Mouse (Mus musculus): ENCODE measurements at regions not wholly inside any gene's neighbourhood (a gene's known extent, or its start where the extent isn't known, plus 50 kb on each side); places are given as distances from the start of the nearest gene placed in this dataset.
"Not testable (repeated sequence)": the region's sequence is repeated elsewhere in the genome, so short reads cannot be mapped to it uniquely, and the experiment has no call there.

GRCm38 (mm10) chr2:149283274-149283673, 121.6 kb upstream of the Cst10 start:
- peak; percentile 77 for ATAC-seq (replicated peaks; ENCODE audit: poor library complexity)

GRCm38 (mm10) chr2:149284199-149284598, 120.7 kb upstream of the Cst10 start:
- ATAC-seq (replicated peaks; ENCODE audit: poor library complexity), result peak; percentile 52; the same call in 1 of the 2 replicates

- ATAC-seq (replicated peaks; ENCODE audit: poor library complexity), result not testable (repeated sequence)
These were observed 107.9 kb upstream of the Cst10 start for GRCm38 (mm10) chr2:149296936-149297335.

GRCm38 (mm10) chr2:149305553-149305952, 99.3 kb upstream of the Cst10 start:
- no peak for ATAC-seq (replicated peaks; ENCODE audit: poor library complexity)

- peak; percentile 100 for ATAC-seq (replicated peaks; ENCODE audit: poor library complexity)
These were observed 54.5 kb upstream of the Cst10 start for GRCm38 (mm10) chr2:149350239-149350811.

Measured in megakaryocyte progenitor cell, adult 5-6 weeks (primary cell).